Mouse (Mus musculus): ENCODE results near the gene Abcb5. TPM values are rescaled to one million over a fixed set of nuclear protein-coding genes. Genes with fewer than 3 reads are reported as not detected.

The Abcb5 gene
- not detected in 2 replicates for polyA plus RNA-seq (2012; rRNA removed)

GRCm38 (mm10) chr12:118966321-118966720, at the start of gene Abcb5:
Gene Abcb5, minus strand, starts transcription at chr12:118966421.

GRCm38 (mm10) chr12:118846221-118846620, 120.0 kb downstream of the Abcb5 start, which contains the start of gene Sp8:
Gene Sp8, plus strand, starts transcription at chr12:118846329.

Other genes with a start within 250 kb of the Abcb5 start
- gene Sp8, start 120.1 kb downstream of the Abcb5 start, polyA plus RNA-seq (2012; rRNA removed), result not detected in 2 replicates

All from liver, embryonic 18 days (tissue).